Comparison of ENCODE assay signal across 18 mouse cellular contexts in genomic region chr9:62466742-62467412, GRCm38 (mm10).
DNase-seq lines count a peak whose midpoint lies in the region; ATAC-seq lines count a peak whose summit lies in the region.
"Had no signal": no experiment of that assay in that cellular context is flagged by ENCODE, and none has a peak within 500 bp of the region (broad histone marks: within the 10 kb centered on the region; RNA-seq: fewer than 3 reads in every experiment).

No protein-coding gene starts in this region.

- no peak for ATAC-seq in forebrain, embryonic 13.5 days
- ATAC-seq in forebrain, embryonic 11.5 days (replicated peaks; ENCODE audit: low FRiP score) = no peak
- ATAC-seq in kidney, embryonic 16.5 days (ENCODE audit: low FRiP score, low TSS enrichment) = peak; percentile 46; the same call in 1 of the 2 replicates
- ATAC-seq: forebrain, embryonic 15.5 days had no signal

- H3K27me3 ChIP-seq in forebrain, embryonic 13.5 days = no peaks in the 10 kb centered on the region
- no peaks in the 10 kb centered on the region for H3K27me3 ChIP-seq in forebrain, embryonic 11.5 days (ENCODE audit: control insufficient read depth, insufficient read depth, low read length)
- H3K27me3 ChIP-seq in kidney, embryonic 16.5 days (ENCODE audit: insufficient read depth, low read length) = no peaks in the 10 kb centered on the region
- H3K27me3 ChIP-seq in limb, embryonic 10.5 days (ENCODE audit: low read depth, poor library complexity, severe bottlenecking) = no peaks in the 10 kb centered on the region
- H3K27me3 ChIP-seq: CH12.LX; forebrain, embryonic 15.5 days; neural tube, embryonic 12.5 days had no signal

- no peak overlapping the region for H3K4me3 ChIP-seq in forebrain, embryonic 13.5 days
- no peak overlapping the region for H3K4me3 ChIP-seq in forebrain, embryonic 11.5 days (ENCODE audit: low read depth, low read length)
- H3K4me3 ChIP-seq in kidney, embryonic 16.5 days (ENCODE audit: low read length) = no peak overlapping the region
- H3K4me3 ChIP-seq in limb, embryonic 10.5 days = no peak overlapping the region
- H3K4me3 ChIP-seq: forebrain, embryonic 15.5 days; neural tube, embryonic 12.5 days had no signal

- H3K9me3 ChIP-seq in forebrain, embryonic 13.5 days (replicated peaks) = no peaks in the 10 kb centered on the region
- no peaks in the 10 kb centered on the region for H3K9me3 ChIP-seq in forebrain, embryonic 11.5 days (ENCODE audit: control insufficient read depth, low read length)
- H3K9me3 ChIP-seq in kidney, embryonic 16.5 days (ENCODE audit: low read length) = no peaks in the 10 kb centered on the region
- no peaks in the 10 kb centered on the region for H3K9me3 ChIP-seq in limb, embryonic 10.5 days (replicated peaks)
- H3K9me3 ChIP-seq: forebrain, embryonic 15.5 days; neural tube, embryonic 12.5 days had no signal

- H3K27ac ChIP-seq in forebrain, embryonic 13.5 days = 0 out of 2 replicates have a peak overlapping the region, but pooled peaks have one; percentile 4
- H3K27ac ChIP-seq in forebrain, embryonic 11.5 days (ENCODE audit: low read depth, low read length) = no peak overlapping the region
- no peak overlapping the region for H3K27ac ChIP-seq in kidney, embryonic 16.5 days (ENCODE audit: low read length)
- H3K27ac ChIP-seq in limb, embryonic 10.5 days = 0 out of 2 replicates have a peak overlapping the region, but pooled peaks have one; percentile 0
- H3K27ac ChIP-seq: forebrain, embryonic 15.5 days; neural tube, embryonic 12.5 days; stomach, postnatal 0 days had no signal

- no peak overlapping the region for H3K4me2 ChIP-seq in forebrain, embryonic 13.5 days
- no peak overlapping the region for H3K4me2 ChIP-seq in forebrain, embryonic 11.5 days (ENCODE audit: low read depth, low read length, severe bottlenecking)
- no peak overlapping the region for H3K4me2 ChIP-seq in kidney, embryonic 16.5 days (replicated peaks; ENCODE audit: low read depth, low read length)
- H3K4me2 ChIP-seq: forebrain, embryonic 15.5 days; liver, embryonic 11.5 days; lung, embryonic 14.5 days; neural tube, embryonic 12.5 days had no signal

- H3K4me1 ChIP-seq in forebrain, embryonic 13.5 days = peaks cover 45% of the 10 kb centered on the region
- peaks cover 7% of the 10 kb centered on the region; the same call in 1 of the 2 replicates for H3K4me1 ChIP-seq in forebrain, embryonic 11.5 days (replicated peaks; ENCODE audit: control insufficient read depth, insufficient read depth, low read length)
- no peaks in the 10 kb centered on the region; the same call in 1 of the 2 replicates for H3K4me1 ChIP-seq in kidney, embryonic 16.5 days (ENCODE audit: insufficient read depth, low read length)
- H3K4me1 ChIP-seq in limb, embryonic 10.5 days = peaks cover 5% of the 10 kb centered on the region; the same call in 1 of the 2 replicates

- no peaks in the 10 kb centered on the region for H3K36me3 ChIP-seq in forebrain, embryonic 13.5 days (ENCODE audit: poor library complexity, severe bottlenecking)
- H3K36me3 ChIP-seq in forebrain, embryonic 11.5 days (ENCODE audit: control insufficient read depth, insufficient read depth, low read length) = no peaks in the 10 kb centered on the region
- H3K36me3 ChIP-seq in kidney, embryonic 16.5 days (ENCODE audit: insufficient read depth, low read length) = no peaks in the 10 kb centered on the region
- H3K36me3 ChIP-seq in limb, embryonic 10.5 days = no peaks in the 10 kb centered on the region
- H3K36me3 ChIP-seq: forebrain, embryonic 15.5 days; neural tube, embryonic 12.5 days had no signal

- DNase-seq in forebrain, embryonic 11.5 days (ENCODE audit: low spot score) = no peak
- DNase-seq in kidney, postnatal 25 days = no peak
- DNase-seq in ES-CJ7 (ENCODE audit: low read depth, low spot score) = peak; percentile 45
- no peak for DNase-seq in limb, embryonic 10.5 days (ENCODE audit: low spot score)
- DNase-seq in lung, adult 18-20 months = no peak
- DNase-seq: cerebellum, adult 8-10 months; embryo, embryonic 11 days; kidney, adult 8-10 months; lung, embryonic 14.5 days; right cerebral cortex, postnatal 25 days; thymus, postnatal 25 days had no signal

- no peak overlapping the region for H3K9ac ChIP-seq in forebrain, embryonic 13.5 days
- no peak overlapping the region for H3K9ac ChIP-seq in forebrain, embryonic 11.5 days (ENCODE audit: low read length)
- no peak overlapping the region for H3K9ac ChIP-seq in kidney, embryonic 16.5 days (replicated peaks; ENCODE audit: low read length)
- H3K9ac ChIP-seq: forebrain, embryonic 15.5 days; lung, embryonic 14.5 days; neural tube, embryonic 12.5 days had no signal

- WGBS in forebrain, embryonic 13.5 days = 81% methylated on average over 11 of the region's 11 CpGs
- WGBS in forebrain, embryonic 11.5 days = 86% methylated on average over 11 of the region's 11 CpGs
- WGBS in kidney, embryonic 16.5 days = 78% methylated on average over 11 of the region's 11 CpGs
- 92% methylated on average over 11 of the region's 11 CpGs for WGBS in limb, embryonic 10.5 days

Comparison
In these comparisons a context has a peak if more than half of its experiments do, and no peak if none do; other contexts are left out.
1. H3K27ac ChIP-seq: peak in forebrain, embryonic 13.5 days (single experiment) and limb, embryonic 10.5 days (single experiment); none in forebrain, embryonic 11.5 days (single experiment) and kidney, embryonic 16.5 days (single experiment).